Mouse (Mus musculus) liver, adult 2 months (tissue): ENCODE data around the gene Barx2.

Experiments used
- CTCF ChIP-seq: fragments of 200-500 bp; IDR thresholded peaks from 2 replicates; pipeline ENCODE4 v1.5.1; 2011; ENCODE audit warnings: low read depth, low read length, control low read depth
- POLR2A ChIP-seq: fragments of 200-500 bp; IDR thresholded peaks from 2 replicates; pipeline ENCODE4 v1.6.1; 2011; ENCODE audit warnings: low read length, control low read depth; ENCODE audit not compliant: insufficient read depth; ENCODE audit errors: extremely low read depth

- no peak for TF ChIP-seq CTCF
- TF ChIP-seq POLR2A: no peak
Observed at GRCm38 (mm10) chr9:31858720-31859340, 54.4 kb downstream of the Barx2 start.
